8 mouse cellular contexts compared by ENCODE assay signal in the genomic region with DNA sequence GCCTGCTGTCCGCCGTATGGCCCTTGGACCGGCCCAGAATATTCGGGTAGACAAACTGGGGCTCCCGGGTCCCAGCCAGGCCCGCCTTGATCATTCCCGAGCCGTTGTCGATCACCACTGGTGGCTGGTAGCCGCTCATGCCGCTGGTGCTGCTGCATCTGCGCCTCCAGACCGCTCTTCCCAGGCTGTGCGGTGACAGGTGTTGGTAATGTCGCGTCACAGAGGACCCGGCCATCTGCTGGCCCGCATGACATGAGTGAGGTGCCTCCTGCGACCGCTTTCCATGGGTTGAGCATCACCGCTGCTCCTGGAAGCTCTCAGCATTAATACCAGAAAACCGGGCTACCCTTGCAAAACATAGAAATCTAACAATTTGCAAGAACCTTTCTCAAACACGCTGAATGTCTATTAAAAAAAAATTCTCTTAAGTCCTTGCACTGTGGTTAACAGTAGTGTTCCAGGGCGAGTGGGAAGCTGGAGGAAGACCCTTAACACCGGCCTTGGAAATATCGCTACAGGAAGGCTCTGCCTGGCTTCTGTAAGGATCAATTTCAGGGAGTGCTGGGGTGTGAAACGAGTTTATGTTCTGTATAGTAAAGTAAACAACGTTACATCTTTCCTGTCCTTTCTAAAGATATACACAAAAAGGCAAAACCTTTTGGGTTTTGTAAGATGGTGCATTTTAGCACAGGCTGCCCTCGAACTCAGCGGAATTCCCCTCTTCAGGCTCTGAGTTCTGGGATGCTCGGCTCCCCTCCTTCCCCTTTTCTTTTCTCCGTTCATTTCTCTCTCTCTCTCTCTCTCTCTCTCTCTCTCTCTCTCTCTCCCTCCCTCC. TPM values are rescaled to one million over a fixed set of nuclear protein-coding genes. Genes with fewer than 3 reads are reported as not detected.
A peak's percentile ranks its signal among the peaks of the same experiment; 100 is the strongest.
DNase-seq lines count a peak whose midpoint lies in the region; ATAC-seq and TF ChIP-seq lines count a peak whose summit lies in the region.

Gene Actrt3 (minus strand): TSS at position 229 of the 835 bp plus-strand sequence.

- DNase-seq in A20 (ENCODE audit: low read depth, low spot score) = peak; percentile 40
- DNase-seq in NIH3T3 (ENCODE audit: low read depth) = peak; percentile 65
- peak; percentile 57 for DNase-seq in embryo, embryonic 11 days
- peak; percentile 39 to 45 for DNase-seq in layer of hippocampus, adult 2 months (ENCODE audit: low spot score in 2 of 2)
- peak; percentile 17 for DNase-seq in lung, postnatal 0 days (ENCODE audit: low spot score)
- DNase-seq in right cerebral cortex, postnatal 10 days (ENCODE audit: low spot score in 2 of 2) = peak; percentile 57 to 70
- DNase-seq in ovary, postnatal 14 days (ENCODE audit: low spot score) = no peak

- TF ChIP-seq CTCF in layer of hippocampus, adult 2 months (conservative IDR thresholded peaks at IDR 0.05) = 0 out of 2 replicates have a peak, but pooled peaks have one; percentile 13
- TF ChIP-seq CTCF in lung, postnatal 0 days (IDR thresholded peaks at IDR 0.05) = no peak

- ATAC-seq in heart, embryonic 12.5 days (ENCODE audit: insufficient number of reproducible peaks, low FRiP score) = no peak
- no peak for ATAC-seq in lung, postnatal 0 days

- peak within 1 kb of the TSS; percentile 88 for H3K4me2 ChIP-seq in heart, embryonic 12.5 days
- H3K4me2 ChIP-seq in lung, postnatal 0 days (replicated peaks; ENCODE audit: low read depth, low read length) = peak within 1 kb of the TSS; percentile 58

- peak within 1 kb of the TSS; percentile 63 for H3K9ac ChIP-seq in heart, embryonic 12.5 days
- no peak within 1 kb of the TSS; the same call in 1 of the 2 replicates for H3K9ac ChIP-seq in lung, postnatal 0 days (replicated peaks; ENCODE audit: low read depth)

- no peaks in the 10 kb centered on the region for H3K9me3 ChIP-seq in heart, embryonic 12.5 days (replicated peaks)
- no peaks in the 10 kb centered on the region for H3K9me3 ChIP-seq in lung, postnatal 0 days (ENCODE audit: low read length)

- peaks cover 12% of the 10 kb centered on the region for H3K27me3 ChIP-seq in heart, embryonic 12.5 days (replicated peaks)
- no peaks in the 10 kb centered on the region for H3K27me3 ChIP-seq in lung, postnatal 0 days (replicated peaks; ENCODE audit: insufficient read depth, low read length)

- H3K36me3 ChIP-seq in heart, embryonic 12.5 days = peaks cover 9% of the 10 kb centered on the region
- H3K36me3 ChIP-seq in lung, postnatal 0 days (ENCODE audit: insufficient read depth, low read length) = no peaks in the 10 kb centered on the region

- TF ChIP-seq EP300 in lung, postnatal 0 days (IDR thresholded peaks at IDR 0.05) = no peak

- H3K4me1 ChIP-seq in heart, embryonic 12.5 days (replicated peaks) = peaks cover 12% of the 10 kb centered on the region
- peaks cover 9% of the 10 kb centered on the region; the same call in 1 of the 2 replicates for H3K4me1 ChIP-seq in lung, postnatal 0 days (ENCODE audit: insufficient read depth, low read depth, low read length)

- H3K27ac ChIP-seq in heart, embryonic 12.5 days (ENCODE audit: poor library complexity, severe bottlenecking) = no peak within 1 kb of the TSS
- H3K27ac ChIP-seq in layer of hippocampus, adult 2 months = peak within 1 kb of the TSS; percentile 99
- no peak within 1 kb of the TSS for H3K27ac ChIP-seq in lung, postnatal 0 days (ENCODE audit: low read length)

- peak within 1 kb of the TSS; percentile 55 for H3K4me3 ChIP-seq in heart, embryonic 12.5 days
- peak within 1 kb of the TSS; percentile 79 for H3K4me3 ChIP-seq in layer of hippocampus, adult 2 months
- H3K4me3 ChIP-seq in lung, postnatal 0 days (ENCODE audit: low read depth, low read length) = peak within 1 kb of the TSS; percentile 81

- 1% methylated on average over 32 of the region's 32 CpGs for WGBS in heart, embryonic 12.5 days
- WGBS in lung, postnatal 0 days = 2% methylated on average over 32 of the region's 32 CpGs

RNA-seq across cellular contexts. Expression of gene Actrt3, which starts in this region (rescaled TPM):
- not detected in 2 replicates for polyA plus RNA-seq in heart, embryonic 12.5 days (2016; fragmentation: Nextera tagmentation; extraction: Ambion mirVana)
- total RNA-seq in layer of hippocampus, adult 2 months (2021) = under 1 TPM; 0.54 to 0.88 TPM
- polyA plus RNA-seq in lung, postnatal 0 days (2015; fragmentation: Nextera tagmentation; extraction: Ambion mirVana) = not detected in 2 replicates

Comparison
In these comparisons a context has a peak if more than half of its experiments do, and no peak if none do; other contexts are left out.
1. Peak in DNase-seq, H3K4me3 ChIP-seq and H3K27ac ChIP-seq in layer of hippocampus, adult 2 months; RNA of the gene not detected or under 1 TPM.
2. Peak in DNase-seq, H3K4me3 ChIP-seq and H3K4me2 ChIP-seq in lung, postnatal 0 days; RNA of the gene not detected or under 1 TPM.